Mouse (Mus musculus) lung, adult 2 months (tissue): ENCODE data around the gene Rras.

ENCODE experiments used
- CTCF ChIP-seq: fragments of 200-500 bp; IDR thresholded peaks from 2 replicates; pipeline ENCODE4 v1.5.1; 2011; ENCODE audit warnings: mild to moderate bottlenecking, low read length, control low read depth; ENCODE audit not compliant: insufficient read depth
- POLR2A ChIP-seq: fragments of 200-500 bp; IDR thresholded peaks from 2 replicates; pipeline ENCODE4 v1.6.1; 2011; ENCODE audit warnings: low read depth, mild to moderate bottlenecking, control low read depth, low read length, borderline replicate concordance; ENCODE audit errors: extremely low read depth

- TF ChIP-seq CTCF, result no peak
- TF ChIP-seq POLR2A, result no peak
Measured at GRCm38 (mm10) chr7:45046853-45047350, 29.1 kb downstream of the Rras start.
